Mouse (Mus musculus) frontal cortex, postnatal 36 days (tissue): Measurements from ENCODE around the gene 5730507C01Rik.
"Not testable (repeated sequence)": the region's sequence is repeated elsewhere in the genome, so short reads cannot be mapped to it uniquely, and the experiment has no call there.

Experiments used
- DNase-seq, 2 experiments: peaks; one replicate each; pipeline ENCODE4 v3.0.0; 2022; ENCODE audit warnings: low spot score in 2 of 2

5730507C01Rik gene

DNA sequence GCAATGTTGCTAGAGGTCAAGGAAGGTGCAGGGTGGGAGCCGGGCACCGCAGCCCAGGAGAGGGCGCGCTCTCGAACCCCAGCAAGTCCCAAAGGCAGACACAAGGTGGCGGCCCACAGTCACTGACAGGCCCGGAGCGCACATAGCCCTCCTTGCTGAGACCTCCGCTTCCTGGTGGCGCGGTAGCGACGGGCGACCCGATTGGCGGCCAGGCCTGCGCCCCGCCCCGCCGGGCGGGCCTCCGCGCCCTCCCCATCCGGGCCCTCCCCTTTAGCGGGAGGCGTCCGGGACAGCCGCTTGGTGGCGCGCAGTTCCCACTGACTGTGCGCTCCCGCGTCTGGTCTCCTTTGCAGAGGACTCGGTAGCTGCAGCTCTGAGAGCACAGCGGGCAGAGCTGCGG, at the start of gene 5730507C01Rik:
Gene 5730507C01Rik, plus strand, starts transcription at position 340 of the 400 bp plus-strand sequence.
- DNase-seq, result peak; percentile 0 to 4

DNA sequence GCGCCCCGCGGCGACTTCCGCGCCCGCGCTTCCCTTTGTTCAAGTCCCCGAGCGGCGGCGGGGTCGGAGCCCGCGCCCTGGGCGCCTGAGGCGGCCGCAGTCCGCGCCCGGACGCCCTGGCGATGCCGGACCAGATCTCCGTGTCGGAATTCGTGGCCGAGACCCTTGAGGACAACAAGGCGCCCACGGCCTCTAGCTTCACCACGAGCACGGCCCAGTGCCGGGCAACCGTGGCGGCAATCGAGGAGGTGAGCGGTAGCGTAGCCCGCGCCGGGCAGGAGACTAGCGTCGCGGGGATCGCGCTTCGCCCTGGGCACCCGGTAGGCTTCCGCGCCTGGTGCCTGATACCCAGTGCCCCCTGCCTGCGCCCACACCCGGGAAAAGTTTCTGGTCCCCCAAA, 306 bp downstream of the 5730507C01Rik start:
- not testable (repeated sequence) for DNase-seq

DNA sequence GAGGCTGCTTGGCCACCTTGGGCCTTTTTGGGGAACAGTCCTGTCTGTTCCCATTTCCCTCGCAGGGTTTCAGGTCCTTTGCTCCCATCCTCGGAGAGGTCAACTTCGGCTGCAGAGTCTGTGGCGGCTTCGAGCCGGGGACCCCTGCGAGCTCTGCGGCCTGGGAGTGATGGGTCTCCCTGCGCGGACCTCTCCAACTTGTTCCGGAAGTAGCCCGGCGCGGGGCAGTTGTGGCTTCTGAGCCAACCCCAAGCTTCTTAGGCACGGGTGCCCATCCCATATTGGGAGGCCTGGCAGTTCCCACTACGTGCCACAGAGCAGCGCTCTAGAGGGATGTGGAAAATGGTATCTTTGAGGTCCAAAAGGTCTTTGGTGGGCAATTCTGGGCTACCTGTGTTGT, 767 bp downstream of the 5730507C01Rik start:
- DNase-seq, result not testable (repeated sequence)
